ENCODE assay signal across 9 mouse cellular contexts in genomic region chr1:131431456-131432246, GRCm38 (mm10).
DNase-seq lines count a peak whose midpoint lies in the region; ATAC-seq and TF ChIP-seq lines count a peak whose summit lies in the region.
"Had no signal": no experiment of that assay in that cellular context is flagged by ENCODE, and none has a peak within 500 bp of the region (broad histone marks: within the 10 kb centered on the region; RNA-seq: fewer than 3 reads in every experiment).

No protein-coding gene starts in this region.

- H3K27ac ChIP-seq in liver, embryonic 12.5 days: no peak overlapping the region
- peak overlapping the region; percentile 34; the same call in 1 of the 2 replicates for H3K27ac ChIP-seq in kidney, embryonic 15.5 days
- H3K27ac ChIP-seq in liver, postnatal 0 days (ENCODE audit: low read depth): no peak overlapping the region
- H3K27ac ChIP-seq: liver, embryonic 14.5 days had no signal

- H3K27me3 ChIP-seq in liver, embryonic 12.5 days (replicated peaks): no peaks in the 10 kb centered on the region
- no peaks in the 10 kb centered on the region for H3K27me3 ChIP-seq in kidney, embryonic 15.5 days
- H3K27me3 ChIP-seq in liver, postnatal 0 days (ENCODE audit: insufficient read depth, low read length): no peaks in the 10 kb centered on the region

- no peak overlapping the region for H3K4me2 ChIP-seq in liver, embryonic 12.5 days
- no peak overlapping the region for H3K4me2 ChIP-seq in kidney, embryonic 15.5 days
- H3K4me2 ChIP-seq in liver, postnatal 0 days (ENCODE audit: low read depth, low read length): no peak overlapping the region

- WGBS in liver, embryonic 12.5 days (ENCODE audit: insufficient replicate concordance): 74% methylated on average over 5 of the region's 5 CpGs
- WGBS in kidney, embryonic 15.5 days: 50% methylated on average over 5 of the region's 5 CpGs
- 57% methylated on average over 5 of the region's 5 CpGs for WGBS in liver, postnatal 0 days (ENCODE audit: insufficient replicate concordance)

- no peak overlapping the region for H3K9ac ChIP-seq in liver, embryonic 12.5 days
- no peak overlapping the region for H3K9ac ChIP-seq in kidney, embryonic 15.5 days
- no peak overlapping the region for H3K9ac ChIP-seq in liver, postnatal 0 days (replicated peaks)
- H3K9ac ChIP-seq: liver, embryonic 14.5 days had no signal

- no peak for TF ChIP-seq EP300 in liver, postnatal 0 days (IDR thresholded peaks at IDR 0.05; ENCODE audit: low read depth)

- H3K4me3 ChIP-seq in liver, embryonic 12.5 days: no peak overlapping the region
- H3K4me3 ChIP-seq in kidney, embryonic 15.5 days (replicated peaks): no peak overlapping the region
- H3K4me3 ChIP-seq in liver, postnatal 0 days (ENCODE audit: low read depth, low read length): no peak overlapping the region

- H3K9me3 ChIP-seq in liver, embryonic 12.5 days (replicated peaks): no peaks in the 10 kb centered on the region
- H3K9me3 ChIP-seq in kidney, embryonic 15.5 days (replicated peaks): no peaks in the 10 kb centered on the region
- H3K9me3 ChIP-seq in liver, postnatal 0 days (ENCODE audit: low read length): no peaks in the 10 kb centered on the region

- peaks cover 19% of the 10 kb centered on the region for H3K4me1 ChIP-seq in liver, embryonic 12.5 days
- H3K4me1 ChIP-seq in kidney, embryonic 15.5 days: peaks cover 28% of the 10 kb centered on the region
- H3K4me1 ChIP-seq in liver, postnatal 0 days (ENCODE audit: insufficient read depth): peaks cover 7% of the 10 kb centered on the region; the same call in 1 of the 2 replicates

- H3K36me3 ChIP-seq in liver, embryonic 12.5 days: peaks cover 3% of the 10 kb centered on the region; the same call in 1 of the 2 replicates
- no peaks in the 10 kb centered on the region for H3K36me3 ChIP-seq in kidney, embryonic 15.5 days
- H3K36me3 ChIP-seq in liver, postnatal 0 days (replicated peaks; ENCODE audit: insufficient read depth, low read length): peaks cover 3% of the 10 kb centered on the region; the same call in 1 of the 2 replicates

- TF ChIP-seq CTCF in liver, postnatal 0 days (IDR thresholded peaks at IDR 0.05; ENCODE audit: low read depth): no peak

- peak; percentile 58; the same call in 1 of the 2 replicates for ATAC-seq in liver, embryonic 12.5 days
- peak; percentile 77; the same call in 1 of the 2 replicates for ATAC-seq in kidney, embryonic 15.5 days (replicated peaks; ENCODE audit: low FRiP score)
- ATAC-seq in liver, postnatal 0 days: peak; percentile 41; the same call in 1 of the 2 replicates
- ATAC-seq in granulocyte monocyte progenitor cell, adult 5-6 weeks (replicated peaks; ENCODE audit: poor library complexity, severe bottlenecking): no peak

- DNase-seq in liver: no peak
- DNase-seq in cerebellum, postnatal 10 days: peak; percentile 45 to 62
- DNase-seq in heart, adult 9 months (ENCODE audit: low spot score in 2 of 2): peak; percentile 85 to 89
- DNase-seq in liver, postnatal 0 days: no peak
- DNase-seq in right cerebral cortex, postnatal 25 days: peak; percentile 53

Comparison
In these comparisons a context has a peak if more than half of its experiments do, and no peak if none do; other contexts are left out.
1. DNase-seq: peak in cerebellum, postnatal 10 days (2 of 2), heart, adult 9 months (2 of 2) and right cerebral cortex, postnatal 25 days (single experiment); none in liver (single experiment) and liver, postnatal 0 days (single experiment).